Mouse (Mus musculus): ENCODE results near the gene Mcmbp. TPM values are rescaled to one million over a fixed set of nuclear protein-coding genes. Genes with fewer than 3 reads are reported as not detected.

Mcmbp gene
- total RNA-seq, 2 experiments from 2014 or later, result 17.1 to 19.4 TPM

- DNase-seq, result no peak
- intact Hi-C loops (cut with DNase I), result no loop called here
- no peak for TF ChIP-seq CTCF (IDR thresholded peaks at IDR 0.05)
These were observed 83.3 kb downstream of the Mcmbp start for GRCm38 (mm10) chr7:128656970-128657369.

More at GRCm38 (mm10) chr7:128656970-128657369, 83.3 kb downstream of the Mcmbp start:
- no peak overlapping the region for H3K4me3 ChIP-seq
- H3K27ac ChIP-seq, result no peak overlapping the region

Other genes starting within 250 kb of the Mcmbp start
- 100 to 1,000 TPM; 133 to 186 TPM for gene Bag3, start 216.9 kb downstream of the Mcmbp start, total RNA-seq (2021)
- 1 to 10 TPM; 2.8 to 3.1 TPM for gene Inpp5f, start 129.2 kb downstream of the Mcmbp start, total RNA-seq (2021)
- 10 to 100 TPM; 22.7 to 23.5 TPM for gene Sec23ip, start 4.4 kb upstream of the Mcmbp start, total RNA-seq (2021)